Mouse (Mus musculus): ENCODE data around the gene Pip4k2a. TPM values are rescaled to one million over a fixed set of nuclear protein-coding genes. Genes with fewer than 3 reads are reported as not detected.
"Not testable (repeated sequence)": the region's sequence is repeated elsewhere in the genome, so short reads cannot be mapped to it uniquely, and the experiment has no call there.

The Pip4k2a gene
- 67.8 and 78.1 TPM in 2 replicates for polyA plus RNA-seq (2012; rRNA removed)

DNA sequence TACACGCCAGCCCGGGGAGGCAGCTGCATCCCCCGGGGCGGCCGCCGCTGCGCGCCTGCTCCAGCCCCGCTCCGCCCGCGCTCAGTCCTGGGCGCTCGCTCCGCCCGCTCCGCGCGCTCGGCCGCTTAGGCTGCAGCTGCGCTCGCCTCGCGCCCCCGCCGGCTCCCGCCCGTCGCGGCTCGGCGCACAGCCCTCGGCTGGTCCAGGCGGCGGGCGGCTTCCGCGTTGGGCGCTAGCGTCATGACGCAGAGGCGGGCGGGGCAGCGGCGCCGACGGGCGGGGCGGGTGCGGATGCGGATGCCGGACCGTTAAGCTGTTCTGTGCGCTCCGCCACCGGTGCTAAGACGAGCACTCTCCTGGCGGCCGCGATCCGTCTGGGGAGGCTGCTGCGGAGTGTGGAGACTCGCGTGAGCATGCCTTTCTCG, at the start of gene Pip4k2a, which contains the start of gene 4930426L09Rik:
Gene Pip4k2a, minus strand, starts transcription at position 73 of the 425 bp plus-strand sequence.
Gene 4930426L09Rik, plus strand, starts transcription at position 290 of the 425 bp plus-strand sequence.
- Histone ChIP-seq H3K4me3 (replicated peaks; ENCODE audit: insufficient read depth, low read depth, low read length) (peak within 1 kb of the TSS; percentile 73), H3K27me3 (ENCODE audit: control insufficient read depth, insufficient read depth, low read length) (no peaks in the 10 kb centered on the region), H3K27ac (ENCODE audit: insufficient read depth, low read length) (peak within 1 kb of the TSS; percentile 50; the same call in 1 of the 2 replicates), H3K4me1 (ENCODE audit: control insufficient read depth, insufficient read depth, low read length) (no peaks in the 10 kb centered on the region)
- no peak for TF ChIP-seq CTCF (IDR thresholded peaks at IDR 0.05; ENCODE audit: borderline replicate concordance, insufficient read depth, low read depth, low read length)
- TF ChIP-seq POLR2A (IDR thresholded peaks at IDR 0.05; ENCODE audit: borderline replicate concordance, insufficient read depth, low read length), result peak; percentile 79
- peak; percentile 92 to 93 for DNase-seq
- 1% methylated on average over 66 of the region's 66 CpGs for WGBS

DNA sequence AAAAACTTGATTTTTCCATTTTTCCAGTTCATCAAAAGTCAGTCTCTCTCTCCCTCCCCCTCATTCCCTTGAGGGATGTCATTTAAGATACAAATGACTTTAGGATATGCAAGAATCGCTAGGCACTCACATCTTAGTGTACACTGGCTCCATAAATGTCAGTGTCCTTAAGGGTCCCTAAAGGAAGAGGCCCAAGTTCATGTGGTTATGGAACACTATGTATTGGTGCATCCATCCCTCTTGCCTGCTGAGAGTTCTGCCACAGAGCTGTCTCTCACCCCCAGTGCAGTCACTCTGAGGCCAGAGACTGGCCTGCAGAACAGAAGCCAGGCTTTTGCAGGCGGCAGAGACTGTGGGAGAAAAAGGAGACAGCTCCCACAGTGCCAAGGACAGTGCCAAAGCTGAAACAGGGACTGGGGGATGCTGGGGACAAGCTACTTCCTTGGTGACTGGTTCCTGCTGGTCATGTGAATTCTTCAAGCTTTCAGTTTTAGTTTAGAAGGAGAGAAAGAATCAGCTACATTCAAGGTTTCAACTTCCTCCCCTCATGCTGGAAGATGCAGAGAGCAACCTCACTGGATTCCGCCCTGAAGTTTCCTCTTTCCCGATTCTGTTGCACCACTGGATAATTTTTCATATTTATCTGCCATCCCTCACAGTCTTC, 40.1 kb upstream of the Pip4k2a start:
- 63% methylated on average over 4 of the region's 4 CpGs for WGBS
- no peak overlapping the region for H3K4me3 ChIP-seq (replicated peaks; ENCODE audit: insufficient read depth, low read depth, low read length)
- no peaks in the 10 kb centered on the region for H3K27me3 ChIP-seq (ENCODE audit: control insufficient read depth, insufficient read depth, low read length)
- no peak overlapping the region for H3K27ac ChIP-seq (ENCODE audit: insufficient read depth, low read length)
- no peak for TF ChIP-seq POLR2A (IDR thresholded peaks at IDR 0.05; ENCODE audit: borderline replicate concordance, insufficient read depth, low read length)
- no peak for TF ChIP-seq CTCF (IDR thresholded peaks at IDR 0.05; ENCODE audit: borderline replicate concordance, insufficient read depth, low read depth, low read length)
- no peak for DNase-seq
- no peaks in the 10 kb centered on the region for H3K4me1 ChIP-seq (ENCODE audit: control insufficient read depth, insufficient read depth, low read length)

DNA sequence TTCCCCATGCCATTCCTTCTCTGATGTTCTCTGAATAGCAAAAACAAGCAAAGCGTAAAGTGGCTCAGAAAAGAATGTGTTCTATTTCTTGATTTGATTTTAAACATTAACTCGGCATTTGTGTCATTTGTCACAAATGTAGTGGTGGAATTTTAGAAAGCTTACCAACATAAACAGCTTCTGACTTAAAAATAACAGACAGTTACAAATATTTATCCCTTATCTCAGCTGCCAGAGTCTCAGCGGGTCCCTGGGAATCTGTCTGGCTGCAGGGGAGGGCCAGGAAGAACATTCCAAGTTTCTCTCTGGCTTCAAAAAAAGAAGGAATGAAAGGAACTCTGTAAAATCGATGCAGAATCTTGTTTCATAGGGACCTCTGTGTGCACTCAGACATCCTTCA, 39.5 kb upstream of the Pip4k2a start:
- DNase-seq, result no peak
- no peaks in the 10 kb centered on the region for H3K4me1 ChIP-seq (ENCODE audit: control insufficient read depth, insufficient read depth, low read length)
- H3K27ac ChIP-seq (ENCODE audit: insufficient read depth, low read length), result no peak overlapping the region
- 55% methylated on average over 4 of the region's 4 CpGs for WGBS
- H3K4me3 ChIP-seq (replicated peaks; ENCODE audit: insufficient read depth, low read depth, low read length), result no peak overlapping the region
- no peaks in the 10 kb centered on the region for H3K27me3 ChIP-seq (ENCODE audit: control insufficient read depth, insufficient read depth, low read length)
- TF ChIP-seq POLR2A (IDR thresholded peaks at IDR 0.05; ENCODE audit: borderline replicate concordance, insufficient read depth, low read length) (no peak), CTCF (IDR thresholded peaks at IDR 0.05; ENCODE audit: borderline replicate concordance, insufficient read depth, low read depth, low read length) (no peak)

DNA sequence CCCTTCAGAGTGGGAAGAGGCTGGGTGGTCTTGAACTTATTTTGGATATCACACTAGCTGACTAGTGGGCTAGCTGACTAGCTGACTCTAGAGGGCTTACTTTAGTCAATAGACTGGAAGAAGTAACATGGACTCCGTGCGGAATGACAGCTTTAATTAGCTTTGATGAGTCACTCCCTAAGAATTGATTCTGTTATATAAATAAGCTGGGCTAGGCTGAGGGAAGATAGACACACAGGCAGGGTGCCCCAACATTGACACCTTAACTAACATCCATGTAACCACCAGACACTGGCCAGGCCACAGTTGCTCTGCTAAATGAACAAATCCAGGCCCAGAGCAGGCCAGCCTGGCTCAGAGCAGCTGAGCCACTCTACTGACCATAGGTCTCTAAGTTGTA, 26.9 kb upstream of the Pip4k2a start:
- H3K27ac ChIP-seq (ENCODE audit: insufficient read depth, low read length), result no peak overlapping the region
- WGBS, result 51% methylated on average over 2 of the region's 2 CpGs
- no peak for DNase-seq

DNA sequence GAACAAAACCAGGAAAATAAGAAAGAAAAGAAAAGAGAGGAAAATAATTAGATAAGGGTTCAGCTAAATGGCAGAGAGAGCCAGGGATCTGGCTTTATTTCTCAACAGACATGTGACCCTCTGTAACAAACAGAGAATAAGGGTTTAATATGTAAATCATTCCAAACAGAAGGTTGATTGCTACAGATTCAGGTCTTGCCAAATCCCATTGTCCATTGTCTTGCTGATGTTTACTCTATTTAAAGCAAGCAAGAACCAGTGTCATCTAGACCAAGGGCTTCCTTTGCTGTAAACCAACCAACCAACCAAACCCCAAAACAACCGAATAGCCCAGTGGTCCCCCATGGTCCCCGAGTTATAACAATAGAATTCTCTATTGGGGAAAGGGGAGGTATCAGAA, 20.1 kb upstream of the Pip4k2a start:
- WGBS, result 57% methylated on average over 2 of the region's 2 CpGs
- Histone ChIP-seq H3K27ac (ENCODE audit: insufficient read depth, low read length) (no peak overlapping the region), H3K27me3 (ENCODE audit: control insufficient read depth, insufficient read depth, low read length) (no peaks in the 10 kb centered on the region), H3K4me3 (replicated peaks; ENCODE audit: insufficient read depth, low read depth, low read length) (no peak overlapping the region), H3K4me1 (ENCODE audit: control insufficient read depth, insufficient read depth, low read length) (no peaks in the 10 kb centered on the region)
- DNase-seq, result no peak
- no peak for TF ChIP-seq CTCF (IDR thresholded peaks at IDR 0.05; ENCODE audit: borderline replicate concordance, insufficient read depth, low read depth, low read length)
- TF ChIP-seq POLR2A (IDR thresholded peaks at IDR 0.05; ENCODE audit: borderline replicate concordance, insufficient read depth, low read length), result no peak

More for the DNA sequence above, 26.9 kb upstream of the Pip4k2a start:
- Histone ChIP-seq H3K4me3 (replicated peaks; ENCODE audit: insufficient read depth, low read depth, low read length) (no peak overlapping the region), H3K4me1 (ENCODE audit: control insufficient read depth, insufficient read depth, low read length) (no peaks in the 10 kb centered on the region), H3K27me3 (ENCODE audit: control insufficient read depth, insufficient read depth, low read length) (no peaks in the 10 kb centered on the region)
- TF ChIP-seq CTCF (IDR thresholded peaks at IDR 0.05; ENCODE audit: borderline replicate concordance, insufficient read depth, low read depth, low read length) (no peak), POLR2A (IDR thresholded peaks at IDR 0.05; ENCODE audit: borderline replicate concordance, insufficient read depth, low read length) (no peak)

DNA sequence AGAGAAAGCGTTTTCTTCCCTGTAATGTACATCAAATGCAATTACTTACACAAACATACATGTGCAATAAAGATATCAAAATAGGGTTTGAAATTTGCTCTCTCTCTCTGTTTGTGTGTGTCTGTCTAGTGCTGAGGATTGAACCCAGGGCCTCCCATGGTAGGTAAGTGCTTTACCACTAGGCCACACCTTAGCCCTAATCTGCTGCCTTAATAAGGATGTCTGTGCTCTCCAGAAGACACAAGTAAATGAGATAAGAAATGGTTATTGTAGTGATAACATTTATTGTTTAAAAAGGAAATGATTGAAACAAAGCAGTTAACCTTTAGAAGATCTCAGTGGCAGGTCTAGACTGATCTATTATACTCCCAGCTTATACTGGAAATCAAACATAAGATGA, 18.9 kb upstream of the Pip4k2a start:
- no peak overlapping the region for H3K4me3 ChIP-seq (replicated peaks; ENCODE audit: insufficient read depth, low read depth, low read length)
- 83% methylated on average over 1 of the region's 1 CpGs for WGBS
- TF ChIP-seq CTCF (IDR thresholded peaks at IDR 0.05; ENCODE audit: borderline replicate concordance, insufficient read depth, low read depth, low read length), result no peak
- TF ChIP-seq POLR2A (IDR thresholded peaks at IDR 0.05; ENCODE audit: borderline replicate concordance, insufficient read depth, low read length), result no peak
- no peak for DNase-seq
- no peaks in the 10 kb centered on the region for H3K27me3 ChIP-seq (ENCODE audit: control insufficient read depth, insufficient read depth, low read length)
- no peak overlapping the region for H3K27ac ChIP-seq (ENCODE audit: insufficient read depth, low read length)
- H3K4me1 ChIP-seq (ENCODE audit: control insufficient read depth, insufficient read depth, low read length), result no peaks in the 10 kb centered on the region

DNA sequence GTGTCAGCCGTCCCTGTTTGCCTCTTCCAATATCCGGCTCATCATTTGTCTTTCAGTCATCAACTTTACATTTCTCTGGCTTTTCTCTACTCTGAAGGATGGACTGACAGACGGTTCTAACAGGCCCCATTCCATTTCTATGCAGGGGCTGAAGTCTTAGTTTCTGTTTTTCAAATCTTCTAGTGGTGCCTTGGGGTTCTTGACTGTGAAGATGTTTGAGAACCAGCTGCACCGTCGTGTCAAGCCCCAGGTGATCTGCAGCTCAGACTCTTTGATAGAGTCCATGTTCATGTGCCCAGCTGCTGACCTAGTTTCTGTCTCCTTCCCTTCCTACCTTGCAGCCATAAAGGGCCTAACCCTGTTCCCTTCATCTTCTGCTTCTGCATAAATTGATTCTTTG, 18.4 kb upstream of the Pip4k2a start:
- H3K27me3 ChIP-seq (ENCODE audit: control insufficient read depth, insufficient read depth, low read length), result no peaks in the 10 kb centered on the region
- 88% methylated on average over 5 of the region's 5 CpGs for WGBS
- TF ChIP-seq CTCF (IDR thresholded peaks at IDR 0.05; ENCODE audit: borderline replicate concordance, insufficient read depth, low read depth, low read length) (no peak), POLR2A (IDR thresholded peaks at IDR 0.05; ENCODE audit: borderline replicate concordance, insufficient read depth, low read length) (no peak)
- DNase-seq, result no peak
- H3K4me1 ChIP-seq (ENCODE audit: control insufficient read depth, insufficient read depth, low read length), result no peaks in the 10 kb centered on the region
- no peak overlapping the region for H3K4me3 ChIP-seq (replicated peaks; ENCODE audit: insufficient read depth, low read depth, low read length)
- no peak overlapping the region for H3K27ac ChIP-seq (ENCODE audit: insufficient read depth, low read length)

DNA sequence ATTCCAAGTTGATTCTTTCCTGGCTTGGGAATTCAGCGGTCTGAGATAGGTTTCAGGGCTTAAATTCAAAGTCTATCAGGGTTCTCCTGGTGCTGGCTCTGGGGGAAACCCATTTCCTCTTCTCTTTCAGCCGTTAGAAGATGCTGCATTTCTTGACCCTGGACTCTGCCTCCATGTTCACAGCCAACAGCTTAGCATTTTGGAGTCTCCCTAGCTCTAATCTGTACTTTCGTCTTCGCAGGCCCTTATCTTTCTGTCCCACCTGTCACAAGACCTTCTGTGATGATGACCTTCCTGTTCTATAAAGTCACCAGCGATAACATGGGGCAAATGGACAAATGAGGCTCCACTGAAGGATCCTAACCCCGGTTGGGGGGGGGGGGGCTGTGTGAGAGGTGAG, 13.5 kb upstream of the Pip4k2a start:
- no peak for DNase-seq
- Histone ChIP-seq H3K27ac (ENCODE audit: insufficient read depth, low read length) (no peak overlapping the region), H3K4me1 (ENCODE audit: control insufficient read depth, insufficient read depth, low read length) (no peaks in the 10 kb centered on the region), H3K27me3 (ENCODE audit: control insufficient read depth, insufficient read depth, low read length) (no peaks in the 10 kb centered on the region), H3K4me3 (replicated peaks; ENCODE audit: insufficient read depth, low read depth, low read length) (no peak overlapping the region)
- TF ChIP-seq CTCF (IDR thresholded peaks at IDR 0.05; ENCODE audit: borderline replicate concordance, insufficient read depth, low read depth, low read length) (no peak), POLR2A (IDR thresholded peaks at IDR 0.05; ENCODE audit: borderline replicate concordance, insufficient read depth, low read length) (no peak)
- WGBS, result 87% methylated on average over 6 of the region's 6 CpGs

DNA sequence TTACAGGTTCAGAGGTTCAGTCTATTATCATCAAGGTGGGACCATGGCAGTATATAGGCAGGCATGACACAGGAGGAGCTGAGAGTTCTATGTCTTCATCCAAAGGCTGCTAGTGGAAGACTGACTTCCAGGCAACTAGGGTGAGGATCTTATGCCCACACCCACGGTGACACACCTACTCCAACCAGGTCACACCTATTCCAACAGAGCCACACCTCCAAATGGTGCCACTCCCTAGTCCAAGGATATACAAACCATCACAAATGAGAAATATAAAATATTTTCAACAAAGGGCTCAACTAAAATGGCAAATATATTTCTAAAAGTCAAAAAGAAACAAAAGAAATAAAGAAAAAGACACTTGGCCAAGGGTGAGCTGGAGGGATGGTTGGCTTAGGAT, 12.6 kb upstream of the Pip4k2a start:
- not testable (repeated sequence) for H3K4me3 ChIP-seq (replicated peaks; ENCODE audit: insufficient read depth, low read depth, low read length); H3K4me1 ChIP-seq (ENCODE audit: control insufficient read depth, insufficient read depth, low read length); H3K27me3 ChIP-seq (ENCODE audit: control insufficient read depth, insufficient read depth, low read length); H3K27ac ChIP-seq (ENCODE audit: insufficient read depth, low read length); DNase-seq
- 55% methylated on average over 1 of the region's 1 CpGs for WGBS
